ENCODE assay signal across 23 mouse cellular contexts in genomic region chr3:60418652-60419051, GRCm38 (mm10). TPM values are rescaled to one million over a fixed set of nuclear protein-coding genes. Genes with fewer than 3 reads are reported as not detected.
A peak's percentile ranks its signal among the peaks of the same experiment; 100 is the strongest.
DNase-seq lines count a peak whose midpoint lies in the region; ATAC-seq and TF ChIP-seq lines count a peak whose summit lies in the region.
"Had no signal": no experiment of that assay in that cellular context is flagged by ENCODE, and none has a peak within 500 bp of the region (broad histone marks: within the 10 kb centered on the region; RNA-seq: fewer than 3 reads in every experiment).

No protein-coding gene starts in this region.

- H3K27me3 ChIP-seq in liver, embryonic 14.5 days (ENCODE audit: control insufficient read depth, insufficient read depth, low read length), result no peaks in the 10 kb centered on the region
- H3K27me3 ChIP-seq in neural tube, embryonic 15.5 days (replicated peaks), result no peaks in the 10 kb centered on the region
- H3K27me3 ChIP-seq: CH12.LX; heart, embryonic 15.5 days; hindbrain, embryonic 13.5 days had no signal

- TF ChIP-seq CTCF in liver, embryonic 14.5 days (IDR thresholded peaks at IDR 0.05; ENCODE audit: low read depth), result no peak

- no peaks in the 10 kb centered on the region for H3K36me3 ChIP-seq in liver, embryonic 14.5 days (replicated peaks; ENCODE audit: control insufficient read depth, insufficient read depth, low read depth)
- H3K36me3 ChIP-seq in neural tube, embryonic 15.5 days, result no peaks in the 10 kb centered on the region
- H3K36me3 ChIP-seq: embryonic facial prominence, embryonic 10.5 days; heart, embryonic 15.5 days; hindbrain, embryonic 13.5 days had no signal

- no peaks in the 10 kb centered on the region for H3K9me3 ChIP-seq in liver, embryonic 14.5 days (ENCODE audit: control insufficient read depth, low read length)
- no peaks in the 10 kb centered on the region for H3K9me3 ChIP-seq in neural tube, embryonic 15.5 days (replicated peaks)
- H3K9me3 ChIP-seq: embryonic facial prominence, embryonic 10.5 days; heart, embryonic 15.5 days; hindbrain, embryonic 13.5 days had no signal

- peak overlapping the region; percentile 41 for H3K27ac ChIP-seq in liver, embryonic 14.5 days
- no peak overlapping the region for H3K27ac ChIP-seq in neural tube, embryonic 15.5 days (replicated peaks)
- H3K27ac ChIP-seq: embryonic facial prominence, embryonic 10.5 days; heart, adult 2 months; heart, embryonic 15.5 days; hindbrain, embryonic 13.5 days; hindbrain, postnatal 0 days had no signal

- H3K9ac ChIP-seq in liver, embryonic 14.5 days (replicated peaks), result no peak overlapping the region
- no peak overlapping the region for H3K9ac ChIP-seq in neural tube, embryonic 15.5 days (replicated peaks)
- H3K9ac ChIP-seq: heart, embryonic 15.5 days; hindbrain, embryonic 13.5 days had no signal

- peaks cover 16 to 30% of the 10 kb centered on the region in 2 experiments for H3K4me1 ChIP-seq in liver, embryonic 14.5 days (replicated peaks; ENCODE audit: control insufficient read depth in 2 of 2, insufficient read depth in 2 of 2, low read length in 1 of 2)
- no peaks in the 10 kb centered on the region for H3K4me1 ChIP-seq in neural tube, embryonic 15.5 days
- H3K4me1 ChIP-seq: embryonic facial prominence, embryonic 10.5 days; heart, embryonic 15.5 days; hindbrain, embryonic 13.5 days had no signal

- peak overlapping the region; percentile 37 for H3K4me2 ChIP-seq in liver, embryonic 14.5 days (ENCODE audit: low read depth)
- H3K4me2 ChIP-seq in neural tube, embryonic 15.5 days, result no peak overlapping the region
- H3K4me2 ChIP-seq: heart, embryonic 11.5 days; heart, embryonic 15.5 days; hindbrain, embryonic 13.5 days had no signal

- TF ChIP-seq EP300 in liver, embryonic 14.5 days (IDR thresholded peaks at IDR 0.05; ENCODE audit: low read depth), result peak; percentile 83

- H3K4me3 ChIP-seq in liver, embryonic 14.5 days (ENCODE audit: insufficient read depth in 1 of 2, low read depth in 2 of 2, low read length in 2 of 2), result no peak overlapping the region
- no peak overlapping the region for H3K4me3 ChIP-seq in neural tube, embryonic 15.5 days (replicated peaks)
- H3K4me3 ChIP-seq: embryonic facial prominence, embryonic 10.5 days; erythroblast, embryonic 14.5 days; heart, adult 2 months; heart, embryonic 15.5 days; hindbrain, embryonic 13.5 days had no signal

- DNase-seq in MEL-GATA-1-ER (ENCODE audit: extremely low read depth, low read depth), result peak; percentile 20
- DNase-seq in liver, embryonic 14.5 days (ENCODE audit: low read depth in 3 of 3, low spot score in 3 of 3), result no peak
- no peak for DNase-seq in gastrocnemius, adult 18-20 months (ENCODE audit: low spot score)
- DNase-seq in kidney, adult 8-10 months, result no peak
- DNase-seq: adrenal gland, adult 8-10 months; adrenal gland, postnatal 36 days; cerebellum, adult 11 months; cerebellum, adult 8-10 months; cerebellum, postnatal 25 days; gastrocnemius, postnatal 14 days; heart, adult 2 months; heart, postnatal 14 days had no signal

- ATAC-seq in erythroblast, adult 5-6 weeks (replicated peaks; ENCODE audit: low FRiP score, poor library complexity, severe bottlenecking), result peak; percentile 74
- peak; percentile 81; the same call in 1 of the 2 replicates for ATAC-seq in liver, embryonic 14.5 days (ENCODE audit: insufficient read depth)
- peak; percentile 75 for ATAC-seq in megakaryocyte progenitor cell, adult 5-6 weeks (replicated peaks; ENCODE audit: poor library complexity)
- ATAC-seq in neural tube, embryonic 15.5 days (ENCODE audit: low FRiP score), result no peak
- ATAC-seq: forebrain, embryonic 16.5 days; hindbrain, postnatal 0 days had no signal

RNA-seq across cellular contexts. Expression of gene Mbnl1, which starts 54.0 kb away (rescaled TPM):
- total RNA-seq in erythroblast, adult 5-6 weeks (2015; ENCODE audit: low replicate concordance), result 251 and 271 TPM in 2 replicates
- total RNA-seq in erythroblast, adult 5-6 weeks (2017; ENCODE audit: low replicate concordance), result 225 and 231 TPM in 2 replicates
- polyA plus RNA-seq in liver, embryonic 14.5 days (2012; rRNA removed), result 30.2 and 32.9 TPM in 2 replicates
- 128 and 149 TPM in 2 replicates for polyA plus RNA-seq in liver, embryonic 14.5 days (2014; fragmentation: Nextera tagmentation; extraction: Ambion mirVana)
- total RNA-seq in megakaryocyte progenitor cell, adult 5-6 weeks (2015), result 542 and 611 TPM in 2 replicates
- total RNA-seq in megakaryocyte progenitor cell, adult 5-6 weeks (2017), result 545 and 581 TPM in 2 replicates
- 100 to 1,000 TPM; 501 to 534 TPM for total RNA-seq in gastrocnemius, adult 18-20 months (2021)
- 48.7 and 79.3 TPM in 2 replicates for polyA plus RNA-seq in neural tube, embryonic 15.5 days (2015; fragmentation: Nextera tagmentation; extraction: Ambion mirVana)
